Mouse (Mus musculus): ENCODE data around the gene B430306N03Rik.
"Not testable (repeated sequence)": the region's sequence is repeated elsewhere in the genome, so short reads cannot be mapped to it uniquely, and the experiment has no call there.

Gene B430306N03Rik

DNA sequence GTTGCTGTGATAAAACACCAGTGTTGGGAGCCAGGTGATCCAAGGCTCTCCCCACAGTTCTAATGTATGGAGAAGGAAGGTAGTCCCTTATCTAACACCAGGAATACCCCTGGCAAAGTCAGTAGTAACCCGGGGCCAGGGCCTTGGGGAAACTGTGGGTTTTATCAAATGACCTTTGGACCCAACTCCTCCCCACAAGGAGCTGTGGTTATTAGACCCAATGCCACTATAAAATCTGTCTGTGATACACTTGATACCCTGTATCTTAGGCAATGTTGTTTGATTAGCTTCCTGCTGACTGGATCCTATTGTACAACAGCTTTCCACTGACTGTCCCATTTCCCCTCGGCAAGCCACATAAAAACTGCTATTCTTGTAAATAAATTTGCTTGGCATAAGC lies 3.8 kb upstream of the B430306N03Rik start:
- no peak for DNase-seq (ENCODE audit: low spot score)

DNA sequence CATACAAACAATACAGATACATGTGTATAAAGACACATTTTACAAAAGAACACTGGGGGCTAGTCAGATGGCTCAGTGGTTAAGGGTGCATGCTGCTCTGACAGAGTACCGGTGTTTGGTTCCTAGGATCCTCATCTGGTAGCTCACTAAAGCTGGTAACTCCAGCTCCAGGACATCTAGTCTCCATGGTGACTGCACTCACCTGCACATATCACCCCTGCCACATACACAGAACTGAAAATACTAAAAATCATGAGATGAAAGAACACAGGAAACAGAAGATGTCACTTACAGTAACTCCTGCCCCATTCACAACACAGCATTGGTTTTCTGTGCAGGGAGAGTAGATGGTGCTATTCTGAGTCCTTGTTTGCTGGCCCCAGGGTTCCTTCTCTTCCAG lies 2.7 kb downstream of the B430306N03Rik start:
- DNase-seq (ENCODE audit: low spot score), result no peak

- no peak for DNase-seq (ENCODE audit: low spot score)
Observed at GRCm38 (mm10) chr17:48321279-48321678, 5.3 kb downstream of the B430306N03Rik start.

- DNase-seq (ENCODE audit: low spot score), result no peak
Observed at GRCm38 (mm10) chr17:48323236-48323635, 7.3 kb downstream of the B430306N03Rik start.

- no peak for DNase-seq (ENCODE audit: low spot score)
Observed at GRCm38 (mm10) chr17:48324258-48324657, 8.3 kb downstream of the B430306N03Rik start.

DNA sequence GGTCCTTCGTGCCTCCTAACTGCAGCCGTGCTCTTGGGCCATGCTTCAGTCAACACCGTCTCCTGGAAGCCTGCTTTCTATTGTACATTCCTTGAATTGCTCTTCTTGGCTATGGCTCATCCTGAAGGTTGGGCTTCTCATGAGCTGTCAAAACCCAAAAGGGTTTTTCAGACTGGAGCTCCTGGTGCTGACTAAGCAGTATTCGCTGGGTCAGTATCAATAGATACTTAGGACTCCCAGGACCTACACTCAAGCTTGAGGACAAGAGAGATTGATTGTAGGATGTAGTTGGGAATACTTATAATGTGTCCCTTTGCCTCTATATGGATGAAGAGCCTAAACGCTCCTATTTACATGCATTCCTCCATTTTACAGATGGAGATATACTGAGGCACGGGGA lies 9.2 kb downstream of the B430306N03Rik start:
- DNase-seq (ENCODE audit: low spot score), result no peak

DNA sequence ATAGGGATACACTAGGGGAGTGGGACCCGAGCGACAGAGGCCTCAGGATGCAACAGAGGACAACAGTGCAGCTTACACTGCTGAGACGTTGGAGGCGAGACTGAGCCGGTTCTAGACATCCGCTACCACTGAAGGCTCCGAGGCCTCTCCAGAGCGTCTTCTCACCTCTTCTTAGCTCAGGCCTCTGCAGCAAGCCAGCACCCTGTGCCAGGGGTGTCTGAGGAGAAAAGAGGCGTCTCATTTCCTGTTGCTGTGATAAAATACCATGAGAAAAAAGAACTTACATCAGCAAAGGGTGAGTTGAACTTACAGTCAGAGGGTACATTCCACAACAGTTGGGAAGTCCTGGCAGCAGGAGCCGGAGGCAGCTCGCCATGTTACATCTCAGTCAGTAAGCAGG lies 9.7 kb downstream of the B430306N03Rik start:
- DNase-seq (ENCODE audit: low spot score), result no peak

GRCm38 (mm10) chr17:48326656-48327055 lies 10.7 kb downstream of the B430306N03Rik start:
- DNase-seq (ENCODE audit: low spot score), result no peak

- DNase-seq (ENCODE audit: low spot score), result no peak
Observed at GRCm38 (mm10) chr17:48332524-48332923, 16.6 kb downstream of the B430306N03Rik start.

DNA sequence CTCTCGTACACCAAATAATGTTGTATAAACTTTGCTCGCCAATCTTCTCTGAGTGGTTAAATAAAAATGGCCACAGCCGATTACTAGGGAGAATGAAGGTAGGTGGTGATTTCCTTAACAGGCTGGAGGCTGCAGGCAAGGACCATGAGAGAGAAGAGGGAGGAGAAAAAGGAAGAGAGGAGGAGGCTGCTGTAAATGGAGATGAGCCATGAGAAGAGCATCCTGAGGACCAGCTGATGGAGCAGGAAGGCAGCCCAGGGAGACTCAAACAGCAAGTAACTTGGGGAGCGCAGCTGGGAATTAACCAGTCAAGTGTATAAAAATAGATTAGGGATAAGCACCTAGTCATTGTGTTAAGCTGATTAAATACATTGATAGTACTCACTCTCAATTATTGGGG lies 18.2 kb downstream of the B430306N03Rik start:
- DNase-seq (ENCODE audit: low spot score), result no peak

DNA sequence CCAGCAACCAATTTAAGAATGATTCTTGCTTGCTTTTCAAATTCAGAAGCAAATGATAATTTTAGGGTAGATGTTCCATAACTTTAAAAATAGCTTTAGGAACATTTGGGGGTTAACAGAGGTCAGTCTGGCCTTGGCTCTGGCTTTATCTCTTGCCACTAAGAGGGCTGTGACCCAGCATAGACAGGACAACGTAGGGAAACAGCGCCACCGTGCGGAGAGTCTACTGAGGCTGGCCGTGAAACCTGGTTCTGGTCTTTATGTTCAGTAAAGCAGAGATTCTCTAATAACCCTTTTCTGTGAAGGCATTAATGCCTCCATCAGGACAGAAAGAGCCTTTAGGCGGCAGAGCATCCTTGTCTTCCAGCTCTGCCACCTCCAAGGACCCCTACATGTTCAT lies 20.9 kb downstream of the B430306N03Rik start:
- DNase-seq (ENCODE audit: low spot score), result peak; percentile 50

- no peak for DNase-seq (ENCODE audit: low spot score)
Observed at GRCm38 (mm10) chr17:48340267-48340666, 24.3 kb downstream of the B430306N03Rik start.

- DNase-seq (ENCODE audit: low spot score), result no peak
Observed at GRCm38 (mm10) chr17:48341947-48342346, 26.0 kb downstream of the B430306N03Rik start.

- DNase-seq (ENCODE audit: low spot score), result no peak
Observed at GRCm38 (mm10) chr17:48343065-48343464, 27.1 kb downstream of the B430306N03Rik start.

- DNase-seq (ENCODE audit: low spot score), result no peak
Observed at GRCm38 (mm10) chr17:48345824-48346223, 29.9 kb downstream of the B430306N03Rik start.

DNA sequence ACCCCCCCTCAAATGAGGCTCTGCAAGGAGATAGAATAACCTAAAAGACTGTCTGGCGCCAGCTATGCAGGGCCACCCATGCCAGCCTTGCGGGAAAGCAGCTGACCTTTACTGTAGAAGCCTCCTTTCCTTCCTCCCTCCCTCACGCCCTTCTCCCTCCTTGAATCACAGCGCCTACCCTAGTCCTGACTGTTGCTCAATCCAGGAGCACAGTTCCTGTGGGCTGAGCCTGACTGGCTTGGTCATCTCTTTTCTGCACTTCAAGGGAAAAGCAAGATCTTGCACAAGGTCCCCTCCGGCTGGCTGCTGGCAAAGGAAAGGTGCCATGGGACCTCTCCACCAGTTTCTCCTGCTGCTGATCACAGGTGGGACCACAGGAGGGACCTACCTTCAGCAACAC lies 30.3 kb downstream of the B430306N03Rik start, which contains the start of gene Trem2:
Gene Trem2 (plus strand): TSS at position 171 of the 400 bp plus-strand sequence.
- no peak for DNase-seq (ENCODE audit: low spot score)

DNA sequence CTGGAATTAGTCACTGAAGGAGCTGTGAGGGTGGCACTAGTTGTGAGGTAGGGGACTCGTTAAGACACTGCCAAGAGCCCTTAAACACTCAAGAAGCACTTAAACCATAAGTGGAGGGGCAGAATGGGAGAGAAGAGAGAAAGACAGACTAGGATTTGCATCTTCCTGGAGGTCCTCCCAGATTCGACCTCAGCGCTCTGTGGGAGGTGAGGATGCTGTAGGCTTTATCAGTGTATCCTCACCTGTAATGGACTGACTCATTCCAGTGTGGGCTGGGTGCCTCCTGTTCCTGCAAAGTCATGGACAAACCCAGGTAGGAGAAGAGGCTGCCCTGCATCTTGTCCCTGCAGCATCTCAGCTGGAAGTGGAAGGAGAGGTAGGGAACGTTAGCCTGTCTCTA lies 30.9 kb downstream of the B430306N03Rik start:
- no peak for DNase-seq (ENCODE audit: low spot score)

- no peak for DNase-seq (ENCODE audit: low spot score)
Observed at GRCm38 (mm10) chr17:48347287-48347686, 31.3 kb downstream of the B430306N03Rik start.

- no peak for DNase-seq (ENCODE audit: low spot score)
Observed at GRCm38 (mm10) chr17:48350681-48351193, 34.8 kb downstream of the B430306N03Rik start.

DNA sequence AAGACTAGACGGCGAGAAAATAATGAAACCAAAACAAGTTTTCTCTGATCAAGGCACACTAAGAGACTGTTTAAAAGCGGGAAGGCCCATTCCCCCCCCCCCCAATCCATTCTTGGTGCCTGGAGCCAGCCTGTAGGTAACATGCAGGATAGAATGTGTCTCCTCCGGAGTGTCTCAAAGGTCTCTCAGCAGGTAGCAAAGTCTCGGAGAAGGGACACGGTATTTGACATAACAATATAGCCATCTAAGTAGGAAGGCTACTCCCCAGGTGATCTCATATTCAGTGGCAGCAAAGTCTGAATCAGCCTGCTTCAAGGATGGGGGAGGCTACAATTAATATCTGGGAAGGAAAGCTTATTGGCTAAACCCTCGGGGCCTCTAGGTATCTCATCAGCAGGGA lies 37.0 kb downstream of the B430306N03Rik start:
- DNase-seq (ENCODE audit: low spot score), result not testable (repeated sequence)

GRCm38 (mm10) chr17:48355822-48356221 lies 39.9 kb downstream of the B430306N03Rik start:
- DNase-seq (ENCODE audit: low spot score), result no peak

- no peak for DNase-seq (ENCODE audit: low spot score)
Observed at GRCm38 (mm10) chr17:48357892-48358291, 42.0 kb downstream of the B430306N03Rik start.

- no peak for DNase-seq (ENCODE audit: low spot score)
Observed at GRCm38 (mm10) chr17:48359616-48360015, 43.7 kb downstream of the B430306N03Rik start, which contains the start of gene Treml1. Gene Treml1 (plus strand): TSS chr17:48359916.

DNA sequence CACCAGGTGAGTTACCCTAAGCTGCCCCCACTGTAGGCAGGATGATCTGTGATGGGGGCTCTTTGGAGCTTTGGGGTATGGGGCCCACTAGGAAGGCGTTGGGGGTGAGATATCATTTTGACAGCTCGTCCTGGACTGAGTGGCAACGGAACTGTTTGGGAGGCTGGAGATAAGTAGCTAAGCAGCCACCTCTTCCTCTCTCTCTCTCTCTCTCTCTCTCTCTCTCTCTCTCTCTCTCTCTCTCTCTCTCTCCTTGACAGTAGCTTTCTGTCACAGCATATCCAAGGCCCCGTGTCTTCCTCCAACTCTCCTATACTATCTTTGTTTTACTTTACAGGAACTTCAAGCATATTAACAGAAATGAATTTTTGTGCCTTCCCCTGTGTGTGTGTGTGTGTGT lies 44.5 kb downstream of the B430306N03Rik start:
- DNase-seq (ENCODE audit: low spot score), result no peak
